Mouse (Mus musculus): ENCODE results near the gene Lpcat3. TPM values are rescaled to one million over a fixed set of nuclear protein-coding genes. Genes with fewer than 3 reads are reported as not detected.
"Not testable (repeated sequence)": the region's sequence is repeated elsewhere in the genome, so short reads cannot be mapped to it uniquely, and the experiment has no call there.

The Lpcat3 gene
- polyA plus RNA-seq, 1 experiment from 2014 or later = 41.4 TPM

DNA sequence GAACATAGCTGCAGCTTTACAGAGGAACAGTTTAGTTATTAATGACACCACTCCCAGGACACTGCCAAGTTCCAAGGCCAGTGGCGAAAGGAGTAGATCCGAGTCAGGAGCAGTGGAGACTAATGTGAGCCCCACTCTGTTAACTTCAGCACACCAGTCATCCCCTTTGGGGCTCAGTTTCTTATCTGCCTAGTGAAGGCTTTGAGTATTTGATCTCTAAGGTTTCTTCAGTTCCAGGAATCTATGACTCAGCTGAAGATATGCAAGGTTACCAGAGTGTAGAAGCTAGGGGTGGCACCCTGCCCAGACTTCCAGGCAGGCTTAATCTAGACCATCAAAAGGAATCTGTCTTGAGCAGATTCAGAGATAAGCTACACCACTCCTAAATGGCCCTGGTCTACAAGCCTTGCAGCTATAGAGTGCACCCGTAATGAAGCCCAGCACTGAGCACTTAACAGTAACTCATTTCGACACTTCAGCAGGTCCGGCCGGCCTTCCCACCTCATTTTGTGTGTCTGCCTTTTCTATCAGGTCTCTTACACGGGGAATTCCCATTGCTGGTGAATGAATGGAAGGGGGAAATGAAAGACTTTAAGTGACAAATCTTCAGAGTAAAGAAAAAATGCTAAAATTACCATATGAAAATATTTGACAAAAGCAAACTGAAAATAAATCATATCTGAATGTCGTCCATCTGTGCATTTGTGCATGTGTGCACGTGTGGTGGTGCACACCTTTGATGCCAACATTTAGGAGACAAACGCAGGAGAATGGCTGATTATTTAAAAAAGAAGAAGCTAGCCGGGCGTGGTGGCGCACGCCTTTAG lies 21.0 kb downstream of the Lpcat3 start:
- Histone ChIP-seq H3K27ac (replicated peaks) (no peak overlapping the region), H3K4me1 (0 out of 2 replicates have a peak, but pooled peaks cover 3% of the 10 kb centered on the region), H3K27me3 (replicated peaks; ENCODE audit: low read depth, poor library complexity, severe bottlenecking) (no peaks in the 10 kb centered on the region), H3K4me3 (no peak overlapping the region), H3K36me3 (replicated peaks) (0 out of 2 replicates have a peak, but pooled peaks cover 2% of the 10 kb centered on the region), H3K9me3 (no peaks in the 10 kb centered on the region)
- DNase-seq (ENCODE audit: low spot score) = no peak
- 87% methylated on average over 14 of the region's 14 CpGs for WGBS

- H3K4me3 ChIP-seq = no peak overlapping the region
- no peak for DNase-seq (ENCODE audit: low spot score)
- H3K36me3 ChIP-seq (replicated peaks) = 0 out of 2 replicates have a peak, but pooled peaks cover 2% of the 10 kb centered on the region
- H3K27ac ChIP-seq (replicated peaks) = no peak overlapping the region
- no peaks in the 10 kb centered on the region for H3K9me3 ChIP-seq
- no peaks in the 10 kb centered on the region for H3K27me3 ChIP-seq (replicated peaks; ENCODE audit: low read depth, poor library complexity, severe bottlenecking)
- 91% methylated on average over 12 of the region's 12 CpGs for WGBS
- H3K4me1 ChIP-seq = 0 out of 2 replicates have a peak, but pooled peaks cover 3% of the 10 kb centered on the region
These were observed 23.0 kb downstream of the Lpcat3 start for GRCm38 (mm10) chr6:124685606-124686386.

GRCm38 (mm10) chr6:124686644-124687043 lies 23.8 kb downstream of the Lpcat3 start:
- H3K4me1 ChIP-seq; H3K9me3 ChIP-seq; H3K27me3 ChIP-seq (replicated peaks; ENCODE audit: low read depth, poor library complexity, severe bottlenecking); H3K4me3 ChIP-seq; H3K36me3 ChIP-seq (replicated peaks); H3K27ac ChIP-seq (replicated peaks); DNase-seq (ENCODE audit: low spot score): not testable (repeated sequence)
- 67% methylated on average over 1 of the region's 1 CpGs for WGBS

DNA sequence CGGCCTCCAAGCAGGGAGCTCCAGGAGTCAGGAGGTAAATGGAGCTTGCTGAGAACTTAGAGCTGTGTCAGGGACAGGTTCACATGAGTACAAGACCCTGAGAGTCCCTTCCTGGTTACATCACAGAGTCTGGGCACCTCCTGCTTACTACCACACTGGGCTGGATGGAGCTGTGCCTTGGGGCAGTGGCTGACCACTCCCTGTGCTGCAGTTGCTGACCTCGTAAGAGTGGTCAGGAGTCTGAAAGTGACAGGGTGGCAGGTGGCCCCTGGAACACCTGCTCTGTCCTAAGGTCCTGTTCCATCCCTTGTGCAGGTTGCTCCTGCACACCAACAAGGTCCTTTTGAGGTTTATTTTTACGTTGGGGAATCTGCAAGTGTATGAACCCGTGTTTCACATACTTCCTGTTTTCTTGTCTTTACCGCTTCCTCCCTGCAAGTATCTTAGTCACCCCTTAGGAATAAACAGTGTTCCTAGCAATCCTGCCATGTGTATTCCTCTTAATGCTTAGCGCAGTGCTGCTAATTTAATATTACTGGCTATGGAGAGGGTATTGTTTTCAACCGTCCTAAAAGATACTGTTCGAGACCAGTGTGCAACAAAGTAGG lies 25.4 kb downstream of the Lpcat3 start:
- Histone ChIP-seq H3K27ac (replicated peaks) (no peak overlapping the region), H3K27me3 (replicated peaks; ENCODE audit: low read depth, poor library complexity, severe bottlenecking) (no peaks in the 10 kb centered on the region), H3K9me3 (no peaks in the 10 kb centered on the region), H3K4me1 (peaks cover 6% of the 10 kb centered on the region), H3K36me3 (replicated peaks) (0 out of 2 replicates have a peak, but pooled peaks cover 2% of the 10 kb centered on the region), H3K4me3 (no peak overlapping the region)
- WGBS = 86% methylated on average over 8 of the region's 8 CpGs
- DNase-seq (ENCODE audit: low spot score) = no peak

- H3K27ac ChIP-seq (replicated peaks) = no peak overlapping the region
- H3K36me3 ChIP-seq (replicated peaks) = 0 out of 2 replicates have a peak, but pooled peaks cover 2% of the 10 kb centered on the region
- no peak overlapping the region for H3K4me3 ChIP-seq
- H3K9me3 ChIP-seq = no peaks in the 10 kb centered on the region
- DNase-seq (ENCODE audit: low spot score) = no peak
- H3K27me3 ChIP-seq (replicated peaks; ENCODE audit: low read depth, poor library complexity, severe bottlenecking) = no peaks in the 10 kb centered on the region
- peaks cover 14% of the 10 kb centered on the region for H3K4me1 ChIP-seq
- 91% methylated on average over 3 of the region's 3 CpGs for whole genome bisulfite sequencing
These were observed 26.2 kb downstream of the Lpcat3 start for GRCm38 (mm10) chr6:124689011-124689410.

DNA sequence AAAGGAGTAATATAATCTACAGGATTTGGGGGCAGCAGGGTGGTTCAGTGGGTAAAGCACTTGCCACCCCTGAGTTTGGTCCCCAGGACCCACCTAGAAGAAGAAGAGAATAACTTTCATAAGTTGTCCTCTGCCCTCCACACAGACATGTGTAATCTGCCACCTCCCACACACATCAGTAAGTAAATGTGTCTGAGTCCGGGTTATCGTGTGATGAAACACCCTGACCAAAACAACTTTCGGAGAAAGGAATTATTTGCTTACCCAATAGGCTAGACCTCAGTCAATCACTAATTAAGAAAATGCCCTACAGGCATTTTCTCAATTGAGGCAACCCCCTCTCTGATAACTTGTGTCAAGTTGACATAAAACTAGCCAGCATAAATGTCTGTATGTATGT lies 27.7 kb downstream of the Lpcat3 start:
- H3K27me3 ChIP-seq (replicated peaks; ENCODE audit: low read depth, poor library complexity, severe bottlenecking) = no peaks in the 10 kb centered on the region
- WGBS = 96% methylated on average over 3 of the region's 3 CpGs
- H3K9me3 ChIP-seq = no peaks in the 10 kb centered on the region
- no peak overlapping the region for H3K27ac ChIP-seq (replicated peaks)
- no peak for DNase-seq (ENCODE audit: low spot score)
- H3K4me3 ChIP-seq = no peak overlapping the region
- peaks cover 23% of the 10 kb centered on the region for H3K4me1 ChIP-seq
- peaks cover 2% of the 10 kb centered on the region; the same call in 1 of the 2 replicates for H3K36me3 ChIP-seq (replicated peaks)

DNA sequence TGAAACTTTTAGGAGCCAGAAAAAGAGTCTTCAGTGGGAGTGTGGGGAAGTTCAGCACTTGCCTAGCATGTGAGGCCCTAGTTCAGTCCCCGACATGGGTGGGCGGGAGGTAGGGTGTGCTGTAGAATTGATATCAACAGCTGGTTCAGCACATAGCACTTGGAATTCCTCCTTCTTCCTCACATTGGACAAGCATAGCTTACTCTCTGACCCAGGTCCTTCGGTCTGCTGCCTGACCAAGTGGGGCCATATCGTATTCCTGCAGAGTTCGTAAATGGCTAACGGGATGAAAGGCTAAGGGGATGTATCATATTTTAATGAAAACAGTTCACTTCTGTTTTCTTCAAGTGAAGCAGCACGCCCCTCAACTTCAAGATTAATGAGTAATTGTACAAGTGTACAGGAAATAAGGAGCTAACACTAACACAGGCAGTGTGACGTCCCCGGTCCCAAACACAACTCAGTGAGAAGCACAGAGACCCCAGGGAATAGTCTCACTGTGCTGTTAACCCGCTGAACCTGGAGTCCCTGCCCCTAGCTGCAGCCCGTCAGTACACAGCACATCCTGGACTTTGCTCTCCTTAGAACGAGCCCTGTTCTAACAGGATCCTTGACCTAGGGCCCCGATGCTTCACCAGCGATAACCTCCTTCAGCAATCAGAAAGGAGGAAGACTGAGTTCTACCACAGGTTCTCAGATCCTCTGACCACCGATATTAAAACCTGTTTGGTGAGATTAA lies 30.6 kb downstream of the Lpcat3 start:
- Histone ChIP-seq H3K27ac (replicated peaks) (no peak overlapping the region), H3K36me3 (replicated peaks) (peaks cover 7% of the 10 kb centered on the region), H3K4me3 (no peak overlapping the region), H3K4me1 (peaks cover 20% of the 10 kb centered on the region), H3K27me3 (replicated peaks; ENCODE audit: low read depth, poor library complexity, severe bottlenecking) (no peaks in the 10 kb centered on the region), H3K9me3 (no peaks in the 10 kb centered on the region)
- no peak for DNase-seq (ENCODE audit: low spot score)
- 70% methylated on average over 15 of the region's 15 CpGs for WGBS

DNA sequence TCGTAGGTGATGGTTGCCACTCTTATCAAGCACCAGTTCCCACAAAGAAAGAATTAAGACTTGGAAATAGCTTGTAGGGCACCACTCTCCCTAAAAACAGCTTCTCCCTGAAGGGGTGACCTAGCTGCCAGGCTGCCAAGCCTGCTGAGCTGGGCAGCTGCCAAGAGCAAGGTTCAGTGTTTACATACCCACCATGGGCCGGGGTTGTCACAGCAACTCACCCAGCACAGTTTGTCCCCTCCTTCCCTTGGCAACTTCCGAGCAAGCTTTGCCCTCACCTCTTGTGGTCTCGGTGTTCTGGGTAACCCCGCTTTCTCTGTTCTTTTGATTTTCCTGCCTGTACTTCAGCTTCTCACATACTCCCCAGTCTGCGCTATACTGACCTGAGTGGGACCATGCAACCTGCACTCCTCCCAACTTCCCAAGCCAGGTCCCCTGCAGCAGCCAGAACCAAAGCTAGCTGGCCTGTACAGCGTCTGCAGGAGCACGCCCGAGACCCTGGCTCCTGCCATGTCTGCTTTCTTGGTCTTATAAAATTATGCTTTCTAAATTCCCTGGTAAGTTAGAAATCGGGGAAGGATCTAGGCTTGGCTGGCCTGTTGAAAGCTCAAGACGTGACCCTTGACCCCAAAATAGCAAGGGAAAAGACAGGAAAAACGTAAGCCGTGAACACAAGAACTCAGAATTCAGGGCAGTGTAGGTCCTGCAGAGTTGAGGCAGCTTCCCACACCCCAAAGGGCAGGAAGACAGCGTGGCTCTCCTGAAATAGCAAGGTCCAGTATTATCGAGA lies 31.5 kb downstream of the Lpcat3 start:
- Histone ChIP-seq H3K4me3 (no peak overlapping the region), H3K9me3 (no peaks in the 10 kb centered on the region), H3K4me1 (peaks cover 20% of the 10 kb centered on the region), H3K27me3 (replicated peaks; ENCODE audit: low read depth, poor library complexity, severe bottlenecking) (no peaks in the 10 kb centered on the region), H3K36me3 (replicated peaks) (peaks cover 16% of the 10 kb centered on the region), H3K27ac (replicated peaks) (no peak overlapping the region)
- DNase-seq (ENCODE audit: low spot score) = no peak
- 72% methylated on average over 15 of the region's 15 CpGs for WGBS

DNA sequence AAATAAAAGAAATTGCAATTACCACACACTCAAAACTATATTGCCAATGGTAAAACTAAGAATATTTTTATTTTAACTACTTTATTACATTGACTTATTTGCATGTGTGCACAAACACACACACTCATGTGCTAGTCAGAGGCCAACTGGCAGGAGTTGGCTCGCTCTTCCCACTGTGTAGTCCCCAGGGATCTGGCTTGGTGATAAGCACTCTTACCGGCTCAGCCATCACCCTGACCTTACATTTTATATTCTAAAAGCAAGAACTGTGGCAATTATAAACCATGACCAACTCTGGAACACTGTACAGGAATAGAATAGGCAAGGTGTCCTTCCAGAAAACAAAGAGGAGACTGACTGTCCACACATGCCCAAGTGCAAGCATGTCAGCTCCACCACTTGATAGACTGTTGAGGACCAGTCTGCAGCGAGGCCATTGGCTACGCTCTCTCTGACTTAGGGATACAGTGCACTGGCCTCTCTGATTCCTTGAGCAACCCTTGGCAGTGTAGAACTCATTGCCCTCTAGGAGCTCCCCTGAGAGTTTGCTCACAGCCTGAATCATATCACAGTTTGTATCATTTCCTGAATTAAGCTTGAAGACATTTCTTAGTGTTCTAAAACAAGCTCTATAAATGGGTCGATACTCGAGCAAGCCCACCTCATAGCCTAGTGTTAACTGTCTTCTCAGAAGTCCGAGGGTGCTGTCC lies 33.8 kb downstream of the Lpcat3 start:
- no peak overlapping the region for H3K27ac ChIP-seq (replicated peaks)
- no peak for DNase-seq (ENCODE audit: low spot score)
- no peak overlapping the region for H3K4me3 ChIP-seq
- H3K4me1 ChIP-seq = peaks cover 20% of the 10 kb centered on the region
- peaks cover 38% of the 10 kb centered on the region for H3K36me3 ChIP-seq (replicated peaks)
- WGBS = 90% methylated on average over 7 of the region's 7 CpGs
- no peaks in the 10 kb centered on the region for H3K9me3 ChIP-seq
- no peaks in the 10 kb centered on the region for H3K27me3 ChIP-seq (replicated peaks; ENCODE audit: low read depth, poor library complexity, severe bottlenecking)

GRCm38 (mm10) chr6:124698751-124699150 lies 35.9 kb downstream of the Lpcat3 start:
- Histone ChIP-seq H3K4me1 (peaks cover 11% of the 10 kb centered on the region), H3K27ac (replicated peaks) (no peak overlapping the region), H3K36me3 (replicated peaks) (peaks cover 60% of the 10 kb centered on the region), H3K27me3 (replicated peaks; ENCODE audit: low read depth, poor library complexity, severe bottlenecking) (no peaks in the 10 kb centered on the region), H3K9me3 (no peaks in the 10 kb centered on the region), H3K4me3 (no peak overlapping the region)
- WGBS = 82% methylated on average over 6 of the region's 6 CpGs
- no peak for DNase-seq (ENCODE audit: low spot score)

DNA sequence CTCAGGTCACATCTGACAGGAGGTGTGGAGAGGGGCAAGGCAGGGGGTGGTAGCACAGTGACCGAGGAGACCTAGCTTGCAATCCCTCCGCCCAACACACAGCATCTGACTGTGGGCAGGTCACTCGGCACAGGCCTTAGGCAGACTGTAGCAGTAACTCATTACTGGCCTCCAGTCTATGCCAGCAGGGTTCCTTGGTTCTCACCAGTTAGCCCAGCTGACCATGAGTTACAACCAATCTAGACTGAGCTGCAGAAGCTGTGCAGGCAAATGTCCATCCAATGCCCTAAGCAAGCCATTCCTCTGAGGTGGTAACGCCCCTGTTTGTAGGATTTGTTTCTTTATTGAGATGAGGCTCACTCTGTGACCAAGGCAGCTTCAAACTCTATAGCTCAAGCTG lies 36.5 kb downstream of the Lpcat3 start:
- DNase-seq (ENCODE audit: low spot score) = no peak
- Histone ChIP-seq H3K36me3 (replicated peaks) (peaks cover 66% of the 10 kb centered on the region), H3K27ac (replicated peaks) (no peak overlapping the region), H3K4me3 (no peak overlapping the region), H3K9me3 (no peaks in the 10 kb centered on the region), H3K4me1 (peaks cover 5% of the 10 kb centered on the region), H3K27me3 (replicated peaks; ENCODE audit: low read depth, poor library complexity, severe bottlenecking) (no peaks in the 10 kb centered on the region)
- 86% methylated on average over 4 of the region's 4 CpGs for WGBS
